Mouse (Mus musculus): ENCODE measurements around the gene Tor4a.

DNA sequence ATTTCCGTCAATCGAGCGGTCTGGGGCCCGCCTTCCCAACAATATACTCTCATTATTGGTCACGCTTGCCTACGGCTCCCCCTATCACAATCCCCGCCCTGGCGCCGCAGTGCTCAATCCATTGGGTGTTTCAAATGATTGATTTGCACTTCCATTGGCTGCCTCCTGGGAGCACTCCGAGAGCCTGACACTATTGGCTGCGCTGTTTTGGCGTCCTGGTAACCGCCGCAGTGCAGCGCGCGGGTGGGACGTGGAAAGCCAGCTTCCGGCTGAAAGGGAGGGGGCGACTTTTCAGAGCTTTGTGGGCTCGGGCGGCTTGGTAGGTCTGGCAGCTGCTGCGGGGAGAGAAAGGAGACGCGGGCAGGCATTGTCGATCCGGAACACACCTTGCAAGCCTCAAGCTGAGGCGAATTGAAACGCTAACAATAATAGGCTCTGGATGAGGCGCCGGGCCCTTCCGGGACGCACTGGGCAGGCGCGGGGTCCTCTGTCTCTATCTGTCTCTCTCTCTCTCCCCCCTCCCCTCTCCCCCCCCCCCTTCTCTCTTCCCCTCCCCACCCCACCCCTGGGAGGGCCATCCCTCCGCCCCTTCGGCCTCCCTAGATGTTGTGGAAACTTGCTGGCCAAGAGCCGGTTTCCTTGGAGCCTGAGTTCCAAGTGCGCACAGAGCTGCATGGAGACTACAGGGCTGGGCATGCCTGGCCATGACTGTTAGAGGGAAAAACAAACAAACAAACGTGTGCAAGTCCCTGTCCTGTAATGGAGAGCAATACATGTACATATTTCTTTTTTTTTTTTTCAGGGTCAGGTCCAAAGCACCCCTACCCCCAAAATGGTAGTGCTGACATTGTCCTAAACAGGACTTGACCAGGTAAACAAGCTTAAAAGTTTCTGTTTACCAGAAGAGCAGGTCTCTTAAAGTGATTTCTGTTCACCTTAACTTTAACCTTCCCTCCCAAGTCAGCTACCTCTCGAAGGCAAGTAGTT, 28.4 kb upstream of the Tor4a start:
- TF ChIP-seq POLR2A (IDR thresholded peaks at IDR 0.05; ENCODE audit: low read depth, low read length) (peak; percentile 53), CTCF (IDR thresholded peaks at IDR 0.05; ENCODE audit: extremely low read depth, insufficient read length, insufficient replicate concordance, low read depth, low read length) (no peak)

Data from small intestine, adult 2 months (tissue).